Mouse (Mus musculus) heart, adult 2 months (tissue): ENCODE results near the gene Nsg2.

Experiments used
- CTCF ChIP-seq: fragments of 200-600 bp; IDR thresholded peaks from 2 replicates; pipeline ENCODE4 v1.8.1; 2022; ENCODE audit warnings: antibody characterized with exemption, mild to moderate bottlenecking, moderate library complexity
- EP300 ChIP-seq: fragments of 200-500 bp; IDR thresholded peaks from 2 replicates; pipeline ENCODE4 v1.6.1; 2011; ENCODE audit warnings: low read depth, low read length, control low read depth; ENCODE audit not compliant: insufficient read depth
- POLR2A ChIP-seq: fragments of 200-500 bp; IDR thresholded peaks from 2 replicates; pipeline ENCODE4 v1.6.1; 2011; ENCODE audit warnings: mild to moderate bottlenecking, low read depth, low read length, control low read depth; ENCODE audit not compliant: insufficient read depth

GRCm38 (mm10) chr11:31965256-31966134 lies 34.8 kb upstream of the Nsg2 start, which contains the start of gene 4930524B15Rik:
- no peak for TF ChIP-seq CTCF
- TF ChIP-seq EP300 = no peak
- TF ChIP-seq POLR2A = no peak
